Mouse (Mus musculus) kidney, embryonic 14.5 days (tissue): ENCODE results near the gene Gm21833. TPM values are rescaled to one million over a fixed set of nuclear protein-coding genes. Genes with fewer than 3 reads are reported as not detected.
"Not testable (repeated sequence)": the region's sequence is repeated elsewhere in the genome, so short reads cannot be mapped to it uniquely, and the experiment has no call there.

Source experiments
- ATAC-seq: fragments of 200-750 bp; cut with Nextera tagmentation; 2 replicates; pipeline ENCODE4 v1.8.0; 2017; ENCODE audit warnings: moderate number of reproducible peaks, mild to moderate bottlenecking, moderate TSS enrichment, moderate library complexity; ENCODE audit not compliant: low FRiP score, low TSS enrichment
- H3K27ac ChIP-seq: fragments of 300-500 bp; sonication (generic); 2 replicates; pipeline ENCODE4 v1.5.1; 2014; ENCODE audit warnings: low read depth, mild to moderate bottlenecking, low read length, moderate library complexity, mixed read lengths
- H3K27me3 ChIP-seq: fragments of 300-500 bp; sonication (generic); 2 replicates; pipeline ENCODE4 v1.6.1; 2014; ENCODE audit warnings: mild to moderate bottlenecking, low read length; ENCODE audit not compliant: control insufficient read depth, insufficient read depth
- H3K36me3 ChIP-seq: fragments of 300-500 bp; sonication (generic); 2 replicates; pipeline ENCODE4 v1.6.1; 2014; ENCODE audit warnings: low read length, mixed read lengths; ENCODE audit not compliant: control insufficient read depth, insufficient read depth
- H3K4me1 ChIP-seq: fragments of 300-500 bp; sonication (generic); 2 replicates; pipeline ENCODE4 v1.6.1; 2014; ENCODE audit warnings: low read length, mixed read lengths; ENCODE audit not compliant: control insufficient read depth, insufficient read depth
- H3K4me2 ChIP-seq: fragments of 300-500 bp; sonication (generic); replicated peaks from 2 replicates; pipeline ENCODE4 v1.6.1; 2014; ENCODE audit warnings: low read depth, mild to moderate bottlenecking, low read length
- H3K4me3 ChIP-seq: fragments of 300-500 bp; sonication (generic); 2 replicates; pipeline ENCODE4 v1.5.1; 2014; ENCODE audit warnings: mild to moderate bottlenecking, low read length
- H3K9ac ChIP-seq: fragments of 300-500 bp; sonication (generic); 2 replicates; pipeline ENCODE4 v1.6.1; 2014; ENCODE audit warnings: low read depth, mild to moderate bottlenecking, low read length, moderate library complexity
- H3K9me3 ChIP-seq: fragments of 300-500 bp; sonication (generic); 2 replicates; pipeline ENCODE4 v1.6.1; 2016; ENCODE audit warnings: low read length; ENCODE audit not compliant: control insufficient read depth
- WGBS: fragments of 180-500 bp; shearing (Covaris S2); extraction: QIAGEN DNeasy Blood & Tissue Kit; methylation state at CpG from one replicate; pipeline ENCODE4 v1.1.7; 2014; 5-methylcytosine and 5-hydroxymethylcytosine counted together
- polyA plus RNA-seq: library from polyadenylated mRNA; unstranded; fragments of >200 nt; fragmentation: Nextera tagmentation; extraction: Ambion mirVana; gene quantifications from 2 replicates; pipeline ENCODE4 v1.2.1, GENCODE M21; 2014

The Gm21833 gene
- polyA plus RNA-seq, result not detected in 2 replicates

DNA sequence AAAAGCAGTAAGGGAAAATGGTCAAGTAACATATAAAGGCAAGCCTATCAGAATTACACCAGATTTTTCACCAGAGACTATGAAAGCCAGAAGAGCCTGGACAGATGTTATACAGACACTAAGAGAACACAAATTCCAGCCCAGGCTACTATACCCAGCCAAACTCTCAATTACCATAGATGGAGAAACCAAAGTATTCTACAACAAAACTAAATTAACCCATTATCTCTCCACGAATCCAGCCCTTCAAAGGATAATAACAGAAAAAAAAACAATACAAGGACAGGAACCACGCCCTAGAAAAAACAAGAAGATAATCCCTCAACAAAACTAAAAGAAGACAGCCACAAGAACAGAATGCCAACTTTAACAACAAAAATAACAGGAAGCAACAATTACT lies at the start of gene Gm21833:
Gene Gm21833, plus strand, starts transcription at position 301 of the 400 bp plus-strand sequence.
- not testable (repeated sequence) for H3K9me3 ChIP-seq, H3K36me3 ChIP-seq, H3K27me3 ChIP-seq, H3K4me2 ChIP-seq, H3K4me3 ChIP-seq, ATAC-seq, H3K9ac ChIP-seq, H3K4me1 ChIP-seq, H3K27ac ChIP-seq
- WGBS, result 81% methylated on average over 2 of the region's 2 CpGs

DNA sequence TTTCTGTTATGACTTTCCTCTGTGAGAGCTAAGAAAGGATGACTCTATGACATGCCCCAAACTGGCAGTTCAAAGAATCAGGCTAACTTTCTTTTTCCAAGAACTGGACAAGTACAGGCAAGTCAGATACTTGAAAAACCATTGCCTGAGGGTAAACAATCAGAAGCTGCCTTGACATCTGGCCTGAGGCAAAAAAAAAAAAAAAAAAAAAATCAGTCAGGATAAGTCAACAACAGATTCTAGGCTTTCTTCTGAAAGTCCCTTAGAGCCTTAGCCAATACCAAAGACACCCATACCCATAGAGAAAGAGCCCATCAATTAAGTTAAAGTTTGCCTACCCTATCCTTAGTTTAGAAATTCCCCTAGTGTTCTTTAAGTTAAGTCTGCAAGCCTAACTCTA lies 38.7 kb upstream of the Gm21833 start:
- ATAC-seq, result no peak
- no peak overlapping the region for H3K9ac ChIP-seq
- no peaks in the 10 kb centered on the region for H3K9me3 ChIP-seq
- H3K27ac ChIP-seq, result no peak overlapping the region
- H3K4me1 ChIP-seq, result no peaks in the 10 kb centered on the region
- no peak overlapping the region for H3K4me3 ChIP-seq
- no peaks in the 10 kb centered on the region for H3K36me3 ChIP-seq
- no peak overlapping the region for H3K4me2 ChIP-seq
- H3K27me3 ChIP-seq, result no peaks in the 10 kb centered on the region

DNA sequence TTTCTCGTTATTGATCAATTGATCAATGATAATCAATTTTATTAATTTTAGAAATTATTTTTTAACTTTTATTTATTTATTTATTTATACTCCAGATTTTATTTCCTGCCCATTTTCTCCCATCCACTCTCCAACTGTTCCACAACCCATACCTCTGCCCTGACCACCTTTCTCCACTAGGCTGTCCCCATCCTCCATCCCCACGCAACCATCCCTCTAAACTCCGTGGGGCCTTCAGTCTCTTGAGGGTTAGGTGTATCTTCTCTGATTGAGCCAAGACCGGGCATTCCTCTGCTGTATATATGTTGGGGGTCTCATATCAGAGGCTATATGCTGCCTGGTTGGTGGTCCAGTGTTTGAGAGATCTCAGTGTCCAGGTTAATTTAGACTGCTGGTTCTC lies 31.7 kb upstream of the Gm21833 start:
- H3K9ac ChIP-seq, result no peak overlapping the region
- H3K4me2 ChIP-seq, result no peak overlapping the region
- H3K4me1 ChIP-seq, result no peaks in the 10 kb centered on the region
- H3K9me3 ChIP-seq, result no peaks in the 10 kb centered on the region
- no peak overlapping the region for H3K4me3 ChIP-seq
- H3K27ac ChIP-seq, result no peak overlapping the region
- 85% methylated on average over 4 of the region's 4 CpGs for WGBS
- H3K36me3 ChIP-seq, result no peaks in the 10 kb centered on the region
- H3K27me3 ChIP-seq, result no peaks in the 10 kb centered on the region
- no peak for ATAC-seq

DNA sequence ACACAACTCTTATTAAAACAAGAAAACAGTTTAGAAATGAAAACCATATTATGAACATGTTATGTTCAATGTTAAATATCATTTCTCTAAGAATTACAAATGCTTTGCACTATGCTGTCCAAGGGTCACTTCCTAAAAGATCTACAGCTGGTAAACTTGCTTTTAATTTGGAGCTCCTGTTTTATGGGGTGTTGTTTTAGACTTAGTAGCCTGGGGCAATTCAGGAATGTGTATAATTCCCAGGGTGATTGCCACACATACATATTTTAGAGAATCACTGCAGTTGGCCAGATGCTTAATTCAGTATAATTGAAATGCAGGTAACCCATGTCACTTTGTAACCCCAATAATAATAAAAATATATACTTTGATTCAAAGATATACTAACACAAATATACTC lies 12.9 kb upstream of the Gm21833 start:
- H3K9me3 ChIP-seq, result no peaks in the 10 kb centered on the region
- no peaks in the 10 kb centered on the region for H3K27me3 ChIP-seq
- H3K27ac ChIP-seq, result no peak overlapping the region
- no peaks in the 10 kb centered on the region for H3K4me1 ChIP-seq
- no peak overlapping the region for H3K9ac ChIP-seq
- H3K4me2 ChIP-seq, result no peak overlapping the region
- H3K4me3 ChIP-seq, result no peak overlapping the region
- H3K36me3 ChIP-seq, result no peaks in the 10 kb centered on the region
- no peak for ATAC-seq

DNA sequence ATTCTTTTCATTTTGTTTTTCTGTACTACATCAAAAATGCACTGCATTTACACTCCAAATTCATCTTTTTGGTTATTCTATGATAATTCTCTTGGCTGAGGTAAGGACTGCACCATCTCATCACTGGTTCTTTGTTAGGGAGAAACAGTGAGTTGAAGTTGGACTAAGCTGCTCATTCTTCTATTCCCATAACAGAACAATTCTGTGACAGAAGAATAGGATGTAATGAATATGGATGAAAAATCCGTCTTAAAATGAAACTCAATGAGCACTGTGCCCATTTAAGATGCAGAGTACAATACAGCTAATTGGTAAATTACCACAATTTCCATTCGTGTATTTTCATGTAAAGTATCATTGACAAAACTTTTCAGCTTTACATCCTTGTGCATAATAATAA lies 11.6 kb upstream of the Gm21833 start:
- 76% methylated on average over 2 of the region's 2 CpGs for WGBS

GRCm38 (mm10) chr16:82855752-82856151 lies 27.6 kb downstream of the Gm21833 start:
- no peaks in the 10 kb centered on the region for H3K4me1 ChIP-seq
- H3K4me2 ChIP-seq, result no peak overlapping the region
- no peaks in the 10 kb centered on the region for H3K27me3 ChIP-seq
- H3K4me3 ChIP-seq, result no peak overlapping the region
- 86% methylated on average over 2 of the region's 2 CpGs for WGBS
- H3K27ac ChIP-seq, result no peak overlapping the region
- H3K9ac ChIP-seq, result no peak overlapping the region
- no peak for ATAC-seq
- no peaks in the 10 kb centered on the region for H3K9me3 ChIP-seq
- H3K36me3 ChIP-seq, result no peaks in the 10 kb centered on the region

More for the DNA sequence above, 11.6 kb upstream of the Gm21833 start:
- Histone ChIP-seq H3K27ac (no peak overlapping the region), H3K4me1 (no peaks in the 10 kb centered on the region), H3K9ac (no peak overlapping the region), H3K4me2 (no peak overlapping the region), H3K36me3 (no peaks in the 10 kb centered on the region), H3K9me3 (no peaks in the 10 kb centered on the region), H3K27me3 (no peaks in the 10 kb centered on the region), H3K4me3 (no peak overlapping the region)
- ATAC-seq, result no peak

GRCm38 (mm10) chr16:82864590-82864989 lies 36.4 kb downstream of the Gm21833 start:
- Histone ChIP-seq H3K9me3 (no peaks in the 10 kb centered on the region), H3K4me1 (no peaks in the 10 kb centered on the region), H3K27me3 (no peaks in the 10 kb centered on the region), H3K27ac (no peak overlapping the region), H3K4me3 (no peak overlapping the region), H3K9ac (no peak overlapping the region), H3K4me2 (no peak overlapping the region), H3K36me3 (no peaks in the 10 kb centered on the region)
- WGBS, result 92% methylated on average over 7 of the region's 7 CpGs
- ATAC-seq, result no peak
